Mouse (Mus musculus): ENCODE data around the gene Dock2. TPM values are rescaled to one million over a fixed set of nuclear protein-coding genes. Genes with fewer than 3 reads are reported as not detected.

Gene Dock2
- polyA plus RNA-seq, 1 experiment from 2014 or later = 3.9 TPM

GRCm38 (mm10) chr11:34468571-34468970, 315.1 kb downstream of the Dock2 start:
- H3K36me3 ChIP-seq (replicated peaks; ENCODE audit: insufficient read depth, low read length) = no peaks in the 10 kb centered on the region
- no peak overlapping the region for H3K9ac ChIP-seq (replicated peaks)
- H3K9me3 ChIP-seq (ENCODE audit: low read length) = no peaks in the 10 kb centered on the region
- DNase-seq = no peak
- H3K4me2 ChIP-seq (ENCODE audit: low read depth, low read length) = no peak overlapping the region
- no peaks in the 10 kb centered on the region for H3K4me1 ChIP-seq (ENCODE audit: insufficient read depth)
- no peaks in the 10 kb centered on the region for H3K27me3 ChIP-seq (ENCODE audit: insufficient read depth, low read length)
- H3K27ac ChIP-seq (ENCODE audit: low read depth) = no peak overlapping the region
- TF ChIP-seq EP300 (IDR thresholded peaks at IDR 0.05; ENCODE audit: low read depth) = no peak
- TF ChIP-seq CTCF (IDR thresholded peaks at IDR 0.05; ENCODE audit: low read depth) = no peak
- no peak for ATAC-seq
- no peak overlapping the region for H3K4me3 ChIP-seq (ENCODE audit: low read depth, low read length)
- 70% methylated on average over 3 of the region's 3 CpGs for WGBS (ENCODE audit: insufficient replicate concordance)

GRCm38 (mm10) chr11:34467056-34467455, 316.6 kb downstream of the Dock2 start:
- Histone ChIP-seq H3K9me3 (ENCODE audit: low read length) (no peaks in the 10 kb centered on the region), H3K4me3 (ENCODE audit: low read depth, low read length) (no peak overlapping the region), H3K9ac (replicated peaks) (no peak overlapping the region), H3K36me3 (replicated peaks; ENCODE audit: insufficient read depth, low read length) (no peaks in the 10 kb centered on the region), H3K27me3 (ENCODE audit: insufficient read depth, low read length) (no peaks in the 10 kb centered on the region), H3K27ac (ENCODE audit: low read depth) (no peak overlapping the region), H3K4me1 (ENCODE audit: insufficient read depth) (no peaks in the 10 kb centered on the region), H3K4me2 (ENCODE audit: low read depth, low read length) (no peak overlapping the region)
- DNase-seq = no peak
- 49% methylated on average over 1 of the region's 1 CpGs for WGBS (ENCODE audit: insufficient replicate concordance)
- TF ChIP-seq EP300 (IDR thresholded peaks at IDR 0.05; ENCODE audit: low read depth) (no peak), CTCF (IDR thresholded peaks at IDR 0.05; ENCODE audit: low read depth) (no peak)
- no peak for ATAC-seq

GRCm38 (mm10) chr11:34449944-34450343, 333.7 kb downstream of the Dock2 start:
- DNase-seq = no peak
- Histone ChIP-seq H3K9ac (replicated peaks) (no peak overlapping the region), H3K9me3 (ENCODE audit: low read length) (no peaks in the 10 kb centered on the region), H3K27me3 (ENCODE audit: insufficient read depth, low read length) (no peaks in the 10 kb centered on the region), H3K4me1 (ENCODE audit: insufficient read depth) (no peaks in the 10 kb centered on the region), H3K27ac (ENCODE audit: low read depth) (no peak overlapping the region), H3K4me2 (ENCODE audit: low read depth, low read length) (no peak overlapping the region), H3K4me3 (ENCODE audit: low read depth, low read length) (no peak overlapping the region), H3K36me3 (replicated peaks; ENCODE audit: insufficient read depth, low read length) (no peaks in the 10 kb centered on the region)
- 81% methylated on average over 4 of the region's 4 CpGs for WGBS (ENCODE audit: insufficient replicate concordance)
- TF ChIP-seq EP300 (IDR thresholded peaks at IDR 0.05; ENCODE audit: low read depth) (no peak), CTCF (IDR thresholded peaks at IDR 0.05; ENCODE audit: low read depth) (no peak)
- no peak for ATAC-seq

- H3K9ac ChIP-seq (replicated peaks) = no peak overlapping the region
- H3K4me2 ChIP-seq (ENCODE audit: low read depth, low read length) = no peak overlapping the region
- no peak for TF ChIP-seq CTCF (IDR thresholded peaks at IDR 0.05; ENCODE audit: low read depth)
- no peak for TF ChIP-seq EP300 (IDR thresholded peaks at IDR 0.05; ENCODE audit: low read depth)
- no peak overlapping the region for H3K4me3 ChIP-seq (ENCODE audit: low read depth, low read length)
- no peak for DNase-seq
- no peaks in the 10 kb centered on the region for H3K4me1 ChIP-seq (ENCODE audit: insufficient read depth)
- H3K27me3 ChIP-seq (ENCODE audit: insufficient read depth, low read length) = no peaks in the 10 kb centered on the region
- no peak for ATAC-seq
- no peak overlapping the region for H3K27ac ChIP-seq (ENCODE audit: low read depth)
- H3K36me3 ChIP-seq (replicated peaks; ENCODE audit: insufficient read depth, low read length) = no peaks in the 10 kb centered on the region
- 43% methylated on average over 4 of the region's 4 CpGs for WGBS (ENCODE audit: insufficient replicate concordance)
- no peaks in the 10 kb centered on the region for H3K9me3 ChIP-seq (ENCODE audit: low read length)
These were observed 335.8 kb downstream of the Dock2 start for GRCm38 (mm10) chr11:34447891-34448290.

- no peak for ATAC-seq
- 50% methylated on average over 2 of the region's 2 CpGs for WGBS (ENCODE audit: insufficient replicate concordance)
- TF ChIP-seq EP300 (IDR thresholded peaks at IDR 0.05; ENCODE audit: low read depth) (no peak), CTCF (IDR thresholded peaks at IDR 0.05; ENCODE audit: low read depth) (no peak)
These were observed 345.3 kb downstream of the Dock2 start for GRCm38 (mm10) chr11:34438429-34438828.

GRCm38 (mm10) chr11:34437446-34437845, 346.2 kb downstream of the Dock2 start:
- no peak for DNase-seq
- 83% methylated on average over 1 of the region's 1 CpGs for WGBS (ENCODE audit: insufficient replicate concordance)
- Histone ChIP-seq H3K4me3 (ENCODE audit: low read depth, low read length) (no peak overlapping the region), H3K9me3 (ENCODE audit: low read length) (no peaks in the 10 kb centered on the region), H3K4me2 (ENCODE audit: low read depth, low read length) (no peak overlapping the region), H3K36me3 (replicated peaks; ENCODE audit: insufficient read depth, low read length) (no peaks in the 10 kb centered on the region), H3K9ac (replicated peaks) (no peak overlapping the region), H3K27ac (ENCODE audit: low read depth) (no peak overlapping the region), H3K4me1 (ENCODE audit: insufficient read depth) (no peaks in the 10 kb centered on the region), H3K27me3 (ENCODE audit: insufficient read depth, low read length) (no peaks in the 10 kb centered on the region)
- no peak for ATAC-seq
- TF ChIP-seq EP300 (IDR thresholded peaks at IDR 0.05; ENCODE audit: low read depth) (no peak), CTCF (IDR thresholded peaks at IDR 0.05; ENCODE audit: low read depth) (no peak)

More at GRCm38 (mm10) chr11:34438429-34438828, 345.3 kb downstream of the Dock2 start:
- H3K27ac ChIP-seq (ENCODE audit: low read depth) = no peak overlapping the region
- no peak overlapping the region for H3K4me2 ChIP-seq (ENCODE audit: low read depth, low read length)
- H3K9me3 ChIP-seq (ENCODE audit: low read length) = no peaks in the 10 kb centered on the region
- no peaks in the 10 kb centered on the region for H3K36me3 ChIP-seq (replicated peaks; ENCODE audit: insufficient read depth, low read length)
- H3K9ac ChIP-seq (replicated peaks) = no peak overlapping the region
- no peaks in the 10 kb centered on the region for H3K4me1 ChIP-seq (ENCODE audit: insufficient read depth)
- H3K4me3 ChIP-seq (ENCODE audit: low read depth, low read length) = no peak overlapping the region
- no peaks in the 10 kb centered on the region for H3K27me3 ChIP-seq (ENCODE audit: insufficient read depth, low read length)
- no peak for DNase-seq

GRCm38 (mm10) chr11:34431978-34432377, 351.7 kb downstream of the Dock2 start:
- Histone ChIP-seq H3K27ac (ENCODE audit: low read depth) (no peak overlapping the region), H3K4me1 (ENCODE audit: insufficient read depth) (no peaks in the 10 kb centered on the region), H3K4me2 (ENCODE audit: low read depth, low read length) (no peak overlapping the region), H3K27me3 (ENCODE audit: insufficient read depth, low read length) (no peaks in the 10 kb centered on the region), H3K9me3 (ENCODE audit: low read length) (no peaks in the 10 kb centered on the region), H3K4me3 (ENCODE audit: low read depth, low read length) (no peak overlapping the region), H3K36me3 (replicated peaks; ENCODE audit: insufficient read depth, low read length) (no peaks in the 10 kb centered on the region), H3K9ac (replicated peaks) (no peak overlapping the region)
- DNase-seq = no peak
- no peak for ATAC-seq
- WGBS (ENCODE audit: insufficient replicate concordance) = 75% methylated on average over 2 of the region's 2 CpGs
- TF ChIP-seq CTCF (IDR thresholded peaks at IDR 0.05; ENCODE audit: low read depth) (no peak), EP300 (IDR thresholded peaks at IDR 0.05; ENCODE audit: low read depth) (no peak)

Data from liver, postnatal 0 days (tissue).